Mouse (Mus musculus): ENCODE results near the gene Gm10840. TPM values are rescaled to one million over a fixed set of nuclear protein-coding genes. Genes with fewer than 3 reads are reported as not detected.

The Gm10840 gene
- total and polyA plus RNA-seq, 2 experiments from 2014 or later = not detected

- Histone ChIP-seq H3K4me3 (ENCODE audit: low read length) (no peak overlapping the region), H3K9ac (replicated peaks; ENCODE audit: low read length) (no peak overlapping the region), H3K4me2 (ENCODE audit: low read depth, low read length) (no peak overlapping the region), H3K4me1 (ENCODE audit: insufficient read depth, low read length) (no peaks in the 10 kb centered on the region), H3K27me3 (ENCODE audit: insufficient read depth, low read length) (no peaks in the 10 kb centered on the region), H3K9me3 (ENCODE audit: low read length) (no peaks in the 10 kb centered on the region), H3K36me3 (ENCODE audit: insufficient read depth, low read length) (peaks cover 42% of the 10 kb centered on the region), H3K27ac (no peak overlapping the region)
- 95% methylated on average over 19 of the region's 19 CpGs for WGBS
- TF ChIP-seq CTCF (IDR thresholded peaks at IDR 0.05; ENCODE audit: low read depth) = no peak
- no peak for ATAC-seq
- no peak for DNase-seq (ENCODE audit: low spot score)
Observed at GRCm38 (mm10) chr11:106201337-106202122, 40.9 kb downstream of the Gm10840 start.

- H3K27ac ChIP-seq = no peak within 1 kb of the TSS
- no peak within 1 kb of the TSS for H3K4me3 ChIP-seq (ENCODE audit: low read length)
- H3K4me1 ChIP-seq (ENCODE audit: insufficient read depth, low read length) = no peaks in the 10 kb centered on the region
- H3K4me2 ChIP-seq (ENCODE audit: low read depth, low read length) = no peak within 1 kb of the TSS
- ATAC-seq (no peak), DNase-seq (ENCODE audit: low spot score) (no peak)
- H3K27me3 ChIP-seq (ENCODE audit: insufficient read depth, low read length) = no peaks in the 10 kb centered on the region
- H3K36me3 ChIP-seq (ENCODE audit: insufficient read depth, low read length) = peaks cover 48% of the 10 kb centered on the region
- H3K9me3 ChIP-seq (ENCODE audit: low read length) = no peaks in the 10 kb centered on the region
- H3K9ac ChIP-seq (replicated peaks; ENCODE audit: low read length) = no peak within 1 kb of the TSS
- 80% methylated on average over 5 of the region's 5 CpGs for WGBS
- no peak for TF ChIP-seq CTCF (IDR thresholded peaks at IDR 0.05; ENCODE audit: low read depth)
Observed at GRCm38 (mm10) chr11:106202123-106202465, 41.4 kb downstream of the Gm10840 start, which contains the start of gene Strada. Gene Strada (minus strand): TSS chr11:106202168.

Other genes starting within 250 kb of the Gm10840 start
- gene Cyb561, start 207.5 kb upstream of the Gm10840 start, total RNA-seq (2014; rRNA removed) = 45.9 and 52.9 TPM in 2 replicates
- gene Cyb561, start 207.5 kb upstream of the Gm10840 start, polyA plus RNA-seq (2015; fragmentation: Nextera tagmentation; extraction: Ambion mirVana) = 55.9 and 57.8 TPM in 2 replicates
- gene Ace, start 192.9 kb upstream of the Gm10840 start, total RNA-seq (2014; rRNA removed) = 31.1 and 35.9 TPM in 2 replicates
- gene Ace, start 192.9 kb upstream of the Gm10840 start, polyA plus RNA-seq (2015; fragmentation: Nextera tagmentation; extraction: Ambion mirVana) = 10.3 and 11.1 TPM in 2 replicates
- not detected in 2 replicates for gene Ace3, start 166.2 kb upstream of the Gm10840 start, total RNA-seq (2014; rRNA removed)
- gene Ace3, start 166.2 kb upstream of the Gm10840 start, polyA plus RNA-seq (2015; fragmentation: Nextera tagmentation; extraction: Ambion mirVana) = not detected in 2 replicates
- gene Kcnh6, start 152.7 kb upstream of the Gm10840 start, total RNA-seq (2014; rRNA removed) = 4.3 and 7.9 TPM in 2 replicates
- gene Kcnh6, start 152.7 kb upstream of the Gm10840 start, polyA plus RNA-seq (2015; fragmentation: Nextera tagmentation; extraction: Ambion mirVana) = 2.4 and 3.0 TPM in 2 replicates
- gene Dcaf7, start 124.0 kb upstream of the Gm10840 start, total RNA-seq (2014; rRNA removed) = 265 and 283 TPM in 2 replicates
- 127 and 137 TPM in 2 replicates for gene Dcaf7, start 124.0 kb upstream of the Gm10840 start, polyA plus RNA-seq (2015; fragmentation: Nextera tagmentation; extraction: Ambion mirVana)
- 19.4 and 28.9 TPM in 2 replicates for gene Taco1, start 94.8 kb upstream of the Gm10840 start, total RNA-seq (2014; rRNA removed)
- gene Taco1, start 94.8 kb upstream of the Gm10840 start, polyA plus RNA-seq (2015; fragmentation: Nextera tagmentation; extraction: Ambion mirVana) = 6.1 and 6.4 TPM in 2 replicates
- gene Map3k3, start 76.2 kb upstream of the Gm10840 start, total RNA-seq (2014; rRNA removed) = 26.7 and 38.0 TPM in 2 replicates
- 8.9 and 9.1 TPM in 2 replicates for gene Map3k3, start 76.2 kb upstream of the Gm10840 start, polyA plus RNA-seq (2015; fragmentation: Nextera tagmentation; extraction: Ambion mirVana)
- gene Limd2, start within 50 bp of the Gm10840 start, total RNA-seq (2014; rRNA removed) = 72.2 and 80.6 TPM in 2 replicates
- 120 and 124 TPM in 2 replicates for gene Limd2, start within 50 bp of the Gm10840 start, polyA plus RNA-seq (2015; fragmentation: Nextera tagmentation; extraction: Ambion mirVana)
- 34.1 and 39.2 TPM in 2 replicates for gene Strada, start 41.3 kb downstream of the Gm10840 start, total RNA-seq (2014; rRNA removed)
- gene Strada, start 41.3 kb downstream of the Gm10840 start, polyA plus RNA-seq (2015; fragmentation: Nextera tagmentation; extraction: Ambion mirVana) = 23.6 and 25.0 TPM in 2 replicates
- gene Ccdc47, start 55.5 kb downstream of the Gm10840 start, total RNA-seq (2014; rRNA removed) = 15.2 and 16.9 TPM in 2 replicates
- gene Ccdc47, start 55.5 kb downstream of the Gm10840 start, polyA plus RNA-seq (2015; fragmentation: Nextera tagmentation; extraction: Ambion mirVana) = 85.2 TPM in 2 replicates
- 34.1 and 38.1 TPM in 2 replicates for gene Ddx42, start 56.1 kb downstream of the Gm10840 start, total RNA-seq (2014; rRNA removed)
- 61.9 and 62.0 TPM in 2 replicates for gene Ddx42, start 56.1 kb downstream of the Gm10840 start, polyA plus RNA-seq (2015; fragmentation: Nextera tagmentation; extraction: Ambion mirVana)
- gene Ftsj3, start 95.2 kb downstream of the Gm10840 start, total RNA-seq (2014; rRNA removed) = 24.4 and 55.6 TPM in 2 replicates
- gene Ftsj3, start 95.2 kb downstream of the Gm10840 start, polyA plus RNA-seq (2015; fragmentation: Nextera tagmentation; extraction: Ambion mirVana) = 28.5 and 29.4 TPM in 2 replicates
- gene Psmc5, start 95.3 kb downstream of the Gm10840 start, total RNA-seq (2014; rRNA removed) = 55.4 and 58.9 TPM in 2 replicates
- gene Psmc5, start 95.3 kb downstream of the Gm10840 start, polyA plus RNA-seq (2015; fragmentation: Nextera tagmentation; extraction: Ambion mirVana) = 305 and 308 TPM in 2 replicates
- 26.8 and 34.1 TPM in 2 replicates for gene Smarcd2, start 112.1 kb downstream of the Gm10840 start, total RNA-seq (2014; rRNA removed)
- gene Smarcd2, start 112.1 kb downstream of the Gm10840 start, polyA plus RNA-seq (2015; fragmentation: Nextera tagmentation; extraction: Ambion mirVana) = 10.4 and 12.3 TPM in 2 replicates
- gene Tcam1, start 115.8 kb downstream of the Gm10840 start, total RNA-seq (2014; rRNA removed) = 0.05 and 1.3 TPM in 2 replicates
- gene Tcam1, start 115.8 kb downstream of the Gm10840 start, polyA plus RNA-seq (2015; fragmentation: Nextera tagmentation; extraction: Ambion mirVana) = 0.19 and 0.23 TPM in 2 replicates
- gene Gh, start 141.0 kb downstream of the Gm10840 start, total RNA-seq (2014; rRNA removed) = not detected in 2 replicates
- gene Gh, start 141.0 kb downstream of the Gm10840 start, polyA plus RNA-seq (2015; fragmentation: Nextera tagmentation; extraction: Ambion mirVana) = not detected in 2 replicates
- 0.25 and 0.63 TPM in 2 replicates for gene Cd79b, start 153.9 kb downstream of the Gm10840 start, total RNA-seq (2014; rRNA removed)
- gene Cd79b, start 153.9 kb downstream of the Gm10840 start, polyA plus RNA-seq (2015; fragmentation: Nextera tagmentation; extraction: Ambion mirVana) = 1.3 and 1.7 TPM in 2 replicates
- under 0.01 and 0.22 TPM in 2 replicates for gene Scn4a, start 192.4 kb downstream of the Gm10840 start, total RNA-seq (2014; rRNA removed)
- gene Scn4a, start 192.4 kb downstream of the Gm10840 start, polyA plus RNA-seq (2015; fragmentation: Nextera tagmentation; extraction: Ambion mirVana) = 0.04 TPM in 1 of 2 replicates, not detected in the other
- gene Prr29, start 204.6 kb downstream of the Gm10840 start, total RNA-seq (2014; rRNA removed) = not detected in 2 replicates
- not detected in 2 replicates for gene Prr29, start 204.6 kb downstream of the Gm10840 start, polyA plus RNA-seq (2015; fragmentation: Nextera tagmentation; extraction: Ambion mirVana)
- 3.8 and 11.4 TPM in 2 replicates for gene Icam2, start 227.2 kb downstream of the Gm10840 start, total RNA-seq (2014; rRNA removed)
- gene Icam2, start 227.2 kb downstream of the Gm10840 start, polyA plus RNA-seq (2015; fragmentation: Nextera tagmentation; extraction: Ambion mirVana) = 8.4 TPM in 2 replicates

Measured in hindbrain, postnatal 0 days (tissue).